Mouse (Mus musculus) urinary bladder, postnatal 4 days (tissue): ENCODE data around the gene Creld1.

Source experiments
- DNase-seq, 2 experiments: peaks; one replicate each; pipeline ENCODE4 v3.0.0; 2021 to 2022; ENCODE audit warnings: low spot score in 2 of 2

The Creld1 gene

GRCm38 (mm10) chr6:113483100-113483615, at the start of gene Creld1:
Creld1 (plus strand) TSS chr6:113483297.
- DNase-seq: peak; percentile 88 to 93

GRCm38 (mm10) chr6:113433661-113434060, 49.4 kb upstream of the Creld1 start:
- no peak for DNase-seq

GRCm38 (mm10) chr6:113434691-113435090, 48.4 kb upstream of the Creld1 start:
- no peak for DNase-seq

GRCm38 (mm10) chr6:113435664-113436205, 47.4 kb upstream of the Creld1 start, which contains the start of gene Cidec:
Cidec (minus strand) TSS chr6:113435760.
- DNase-seq: no peak

- no peak for DNase-seq
Observed at GRCm38 (mm10) chr6:113437135-113437534, 46.0 kb upstream of the Creld1 start.

- DNase-seq: no peak
Observed at GRCm38 (mm10) chr6:113438721-113439430, 44.2 kb upstream of the Creld1 start.

GRCm38 (mm10) chr6:113440686-113441085, 42.4 kb upstream of the Creld1 start:
- DNase-seq: no peak

- peak; percentile 37 to 74 for DNase-seq
Observed at GRCm38 (mm10) chr6:113441147-113441680, 41.9 kb upstream of the Creld1 start.

GRCm38 (mm10) chr6:113442087-113442441, 41.0 kb upstream of the Creld1 start:
- DNase-seq: no peak

- peak; percentile 83 to 88 for DNase-seq
Observed at GRCm38 (mm10) chr6:113442442-113443090, 40.5 kb upstream of the Creld1 start, which contains the start of gene Jagn1. Jagn1 (plus strand) TSS chr6:113442569.

- no peak for DNase-seq
Observed at GRCm38 (mm10) chr6:113443091-113443490, 40.0 kb upstream of the Creld1 start.

GRCm38 (mm10) chr6:113444207-113444965, 38.7 kb upstream of the Creld1 start:
- DNase-seq: no peak

- DNase-seq: no peak
Observed at GRCm38 (mm10) chr6:113447639-113448038, 35.5 kb upstream of the Creld1 start.

- no peak for DNase-seq
Observed at GRCm38 (mm10) chr6:113451839-113452238, 31.3 kb upstream of the Creld1 start.

- no peak for DNase-seq
Observed at GRCm38 (mm10) chr6:113455007-113455406, 28.1 kb upstream of the Creld1 start.

GRCm38 (mm10) chr6:113457952-113458534, 25.1 kb upstream of the Creld1 start, which contains the start of gene Il17re:
Il17re (plus strand) TSS chr6:113458484.
- no peak for DNase-seq

GRCm38 (mm10) chr6:113458635-113459034, 24.5 kb upstream of the Creld1 start:
- DNase-seq: peak in 1 of 2 experiments; percentile 61

- no peak for DNase-seq
Observed at GRCm38 (mm10) chr6:113464040-113464439, 19.1 kb upstream of the Creld1 start.

GRCm38 (mm10) chr6:113465602-113466001, 17.5 kb upstream of the Creld1 start:
- DNase-seq: no peak

GRCm38 (mm10) chr6:113468512-113468911, 14.6 kb upstream of the Creld1 start:
- DNase-seq: no peak

- peak; percentile 64 to 74 for DNase-seq
Observed at GRCm38 (mm10) chr6:113469021-113469420, 14.1 kb upstream of the Creld1 start.
